Mouse (Mus musculus) midbrain, embryonic 11.5 days (tissue): ENCODE measurements around the gene Ncl. TPM values are rescaled to one million over a fixed set of nuclear protein-coding genes. Genes with fewer than 3 reads are reported as not detected.

Experiments used
- ATAC-seq: fragments of 200-750 bp; cut with Nextera tagmentation; 2 replicates; pipeline ENCODE4 v1.8.0; 2017; ENCODE audit warnings: moderate TSS enrichment, moderate library complexity; ENCODE audit not compliant: low FRiP score
- DNase-seq: peaks from one replicate; pipeline ENCODE4 v3.0.0; 2015; ENCODE audit warnings: low spot score; ENCODE audit errors: missing footprints
- H3K27ac ChIP-seq: fragments of 300-500 bp; sonication (generic); 2 replicates; pipeline ENCODE4 v1.5.1; 2014; ENCODE audit warnings: low read depth, low read length
- H3K27me3 ChIP-seq: fragments of 300-500 bp; sonication (generic); 2 replicates; pipeline ENCODE4 v1.6.1; 2014; ENCODE audit warnings: mild to moderate bottlenecking, low read length, moderate library complexity, mixed read lengths; ENCODE audit not compliant: control insufficient read depth, insufficient read depth
- H3K36me3 ChIP-seq: fragments of 300-500 bp; sonication (generic); 2 replicates; pipeline ENCODE4 v1.6.1; 2014; ENCODE audit warnings: mild to moderate bottlenecking, low read length, moderate library complexity, mixed read lengths; ENCODE audit not compliant: control insufficient read depth, insufficient read depth
- H3K4me1 ChIP-seq: fragments of 300-500 bp; sonication (generic); 2 replicates; pipeline ENCODE4 v1.6.1; 2014; ENCODE audit warnings: low read length; ENCODE audit not compliant: control insufficient read depth, insufficient read depth
- H3K4me2 ChIP-seq: fragments of 300-500 bp; sonication (generic); 2 replicates; pipeline ENCODE4 v1.6.1; 2014; ENCODE audit warnings: mild to moderate bottlenecking, moderate library complexity
- H3K4me3 ChIP-seq: fragments of 300-500 bp; sonication (generic); 2 replicates; pipeline ENCODE4 v1.5.1; 2014; ENCODE audit warnings: low read depth, low read length
- H3K9ac ChIP-seq: fragments of 300-500 bp; sonication (generic); 2 replicates; pipeline ENCODE4 v1.6.1; 2014; ENCODE audit warnings: low read length
- H3K9me3 ChIP-seq: fragments of 300-500 bp; sonication (generic); 2 replicates; pipeline ENCODE4 v1.6.1; 2016; ENCODE audit warnings: low read length; ENCODE audit not compliant: control insufficient read depth
- WGBS: fragments of 180-500 bp; shearing (Covaris S2); extraction: QIAGEN DNeasy Blood & Tissue Kit; methylation state at CpG from one replicate; pipeline ENCODE4 v1.1.7; 2014; 5-methylcytosine and 5-hydroxymethylcytosine counted together
- polyA plus RNA-seq: library from polyadenylated mRNA; unstranded; fragments of >200 nt; fragmentation: Nextera tagmentation; extraction: Ambion mirVana; gene quantifications from 2 replicates; pipeline ENCODE4 v1.2.1, GENCODE M21; 2014

Gene Ncl
- polyA plus RNA-seq, 1 experiment from 2014 or later, result 339 TPM

DNA sequence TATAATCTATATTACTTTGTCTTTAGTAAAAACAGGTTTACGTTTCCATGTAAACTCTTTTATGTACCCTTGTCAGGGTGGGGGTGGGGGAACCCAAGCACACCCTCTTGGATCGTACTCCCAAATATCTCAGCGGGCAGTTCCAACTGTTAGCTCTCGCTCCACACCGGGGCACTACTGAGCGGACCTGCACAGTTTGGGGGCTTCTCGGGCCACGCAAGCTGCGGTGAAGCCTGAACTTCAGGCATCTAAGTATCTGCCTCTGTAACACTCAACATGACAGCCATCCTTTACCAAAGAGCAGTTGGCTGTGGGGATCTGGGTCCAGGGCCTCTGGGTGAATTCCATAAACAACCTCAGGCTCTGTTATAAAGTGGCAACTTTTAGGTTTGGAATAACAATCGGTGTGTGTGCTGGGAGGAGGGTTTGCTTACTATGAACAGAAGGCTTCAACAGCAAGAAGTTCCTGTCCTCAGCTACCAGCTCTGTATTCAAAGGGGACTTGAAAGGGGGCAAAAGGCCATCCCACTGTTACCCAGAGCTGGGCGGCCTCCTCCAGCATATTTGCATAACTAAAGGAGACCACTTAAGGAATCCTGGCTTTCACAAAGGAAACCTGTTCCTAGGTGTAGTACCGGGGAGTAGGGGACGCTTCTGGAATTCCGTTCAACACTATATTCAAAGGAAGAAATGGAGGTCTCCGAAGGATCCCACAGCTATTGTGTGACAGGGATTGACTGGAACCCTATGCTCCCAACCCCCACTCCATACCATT is 48.5 kb downstream of the Ncl start:
- 14% methylated on average over 15 of the region's 15 CpGs for WGBS
- Histone ChIP-seq H3K27me3 (no peaks in the 10 kb centered on the region), H3K36me3 (no peaks in the 10 kb centered on the region), H3K9me3 (no peaks in the 10 kb centered on the region), H3K4me2 (peak overlapping the region; percentile 26), H3K27ac (no peak overlapping the region), H3K4me1 (peaks cover 12% of the 10 kb centered on the region), H3K9ac (peak overlapping the region; percentile 24), H3K4me3 (no peak overlapping the region)
- ATAC-seq (peak; percentile 47), DNase-seq (peak; percentile 91)

DNA sequence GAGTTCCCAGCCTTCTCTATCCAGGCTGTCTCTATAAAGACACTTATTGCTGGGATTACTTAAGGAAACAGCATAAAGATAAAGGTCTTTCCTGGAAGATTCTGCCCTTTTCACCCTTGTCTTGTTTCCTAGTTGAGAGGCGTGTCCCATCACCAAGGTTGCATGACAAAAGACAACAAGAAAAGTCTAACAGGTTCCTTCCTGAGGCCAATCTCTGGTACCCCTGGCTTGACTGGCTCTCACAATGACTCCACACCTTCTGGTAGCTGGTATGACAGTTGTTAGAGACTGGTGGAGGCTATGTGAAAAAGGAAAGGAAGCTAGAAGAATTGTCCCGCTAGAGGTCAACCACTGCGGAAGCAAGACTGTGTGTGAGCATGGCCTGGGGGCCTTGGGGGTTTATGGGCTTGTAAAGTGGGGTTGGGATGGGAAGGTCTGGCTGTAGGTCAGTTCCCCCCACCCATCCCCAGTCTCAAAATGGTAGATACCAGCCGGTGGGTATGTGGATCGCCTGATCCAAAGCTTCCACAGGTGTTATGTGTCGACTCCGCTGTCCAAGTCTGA is 49.8 kb downstream of the Ncl start:
- no peak overlapping the region for H3K4me2 ChIP-seq
- WGBS, result 92% methylated on average over 7 of the region's 7 CpGs
- peaks cover 12% of the 10 kb centered on the region for H3K4me1 ChIP-seq
- no peak overlapping the region for H3K27ac ChIP-seq
- no peaks in the 10 kb centered on the region for H3K36me3 ChIP-seq
- peaks cover 8% of the 10 kb centered on the region for H3K27me3 ChIP-seq
- H3K9me3 ChIP-seq, result no peaks in the 10 kb centered on the region
- H3K9ac ChIP-seq, result no peak overlapping the region
- DNase-seq (no peak), ATAC-seq (no peak)
- H3K4me3 ChIP-seq, result no peak overlapping the region

DNA sequence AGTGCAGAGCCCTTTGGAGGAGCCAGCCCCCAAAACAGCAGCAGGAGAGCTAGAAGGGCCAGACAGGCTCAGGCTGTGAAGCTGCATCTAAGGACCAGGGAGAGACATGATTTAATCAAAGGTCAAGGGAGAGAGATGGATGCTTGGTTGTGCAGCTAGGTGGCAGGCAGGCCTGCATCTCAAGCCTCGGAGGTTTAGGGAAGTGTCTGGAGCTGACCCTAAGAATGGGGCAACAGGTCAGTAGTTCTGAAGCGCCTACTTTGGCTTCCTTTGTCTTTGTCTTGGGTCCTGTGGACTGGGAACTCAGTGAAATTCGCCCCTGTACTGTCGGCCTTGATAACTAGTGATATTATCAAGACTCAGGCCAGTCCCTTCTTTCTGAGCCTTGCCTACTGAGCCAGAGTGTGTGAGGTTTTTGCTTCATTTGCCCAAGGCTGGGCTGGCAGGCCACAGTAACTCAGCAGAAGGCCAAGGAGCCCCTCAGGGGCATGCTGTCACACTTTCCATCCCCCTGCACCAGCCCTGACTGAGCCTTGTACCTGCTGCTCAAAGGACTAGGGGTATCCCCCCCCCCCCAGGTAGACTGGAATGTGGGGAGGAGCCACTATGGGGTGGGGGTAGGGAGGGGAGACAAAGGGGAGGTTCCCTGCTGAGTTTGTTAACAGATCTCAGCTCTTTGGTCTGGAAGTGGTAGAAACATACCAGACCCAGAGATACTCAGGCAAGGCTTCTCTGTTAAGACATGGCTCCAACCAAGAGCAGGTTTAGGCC is 51.1 kb downstream of the Ncl start:
- Histone ChIP-seq H3K9me3 (no peaks in the 10 kb centered on the region), H3K27me3 (peaks cover 21% of the 10 kb centered on the region), H3K9ac (no peak overlapping the region), H3K4me1 (peaks cover 18% of the 10 kb centered on the region), H3K4me3 (no peak overlapping the region), H3K4me2 (no peak overlapping the region), H3K36me3 (no peaks in the 10 kb centered on the region), H3K27ac (no peak overlapping the region)
- ATAC-seq (no peak), DNase-seq (no peak)
- 28% methylated on average over 4 of the region's 4 CpGs for WGBS

DNA sequence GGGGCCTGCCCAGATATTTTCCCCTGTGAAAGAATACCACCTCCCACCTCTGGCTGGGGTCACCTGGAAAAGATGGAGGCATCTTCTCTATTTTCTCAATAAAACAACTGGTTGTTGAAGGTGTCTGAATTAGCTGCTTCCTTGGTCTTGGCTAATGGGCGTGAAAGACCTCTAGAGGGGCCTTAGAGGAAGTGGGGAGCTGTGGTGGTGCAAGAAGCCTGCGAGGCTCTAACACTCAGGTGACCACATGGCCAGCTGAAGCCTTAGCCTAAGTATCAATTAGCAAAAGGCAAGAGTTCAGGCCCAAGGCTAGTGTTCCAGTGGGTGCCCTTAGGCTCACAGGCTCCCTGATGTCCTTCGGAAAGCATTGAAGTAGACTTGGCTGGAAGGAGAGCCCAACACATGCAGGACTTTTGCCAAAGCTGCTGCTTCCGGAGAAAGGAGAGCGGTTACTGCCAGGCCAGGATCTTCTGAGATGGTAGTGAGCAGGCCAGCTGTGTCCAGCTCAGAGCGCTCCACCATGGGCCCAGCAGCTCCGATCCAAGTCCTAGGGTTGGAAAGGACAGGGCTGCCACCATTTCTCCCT is 51.9 kb downstream of the Ncl start:
- Histone ChIP-seq H3K27ac (no peak overlapping the region), H3K9me3 (no peaks in the 10 kb centered on the region), H3K4me3 (no peak overlapping the region), H3K4me2 (no peak overlapping the region), H3K9ac (no peak overlapping the region), H3K36me3 (no peaks in the 10 kb centered on the region), H3K4me1 (peaks cover 21% of the 10 kb centered on the region), H3K27me3 (peaks cover 29% of the 10 kb centered on the region)
- 89% methylated on average over 7 of the region's 7 CpGs for WGBS
- DNase-seq (peak; percentile 23), ATAC-seq (no peak)

DNA sequence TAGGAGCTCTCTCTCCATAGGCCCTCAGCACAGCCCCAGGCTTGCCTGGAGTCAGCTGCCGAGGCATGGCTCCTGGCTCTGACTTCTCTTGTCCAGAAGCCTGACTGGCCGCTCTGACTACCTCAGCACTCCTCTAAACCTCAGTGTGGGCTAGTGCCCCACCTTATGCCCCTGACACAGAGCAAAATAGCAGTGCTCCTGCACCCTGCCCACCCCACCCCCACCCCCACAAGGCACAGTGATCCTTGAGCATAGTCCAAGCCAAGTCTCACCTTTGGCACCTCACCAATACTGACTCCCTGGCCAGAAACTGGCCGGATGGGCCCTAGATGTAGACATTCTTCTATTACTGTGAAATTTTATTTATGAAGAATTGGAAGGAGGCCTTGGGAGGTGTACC is 52.5 kb downstream of the Ncl start:
- Histone ChIP-seq H3K4me3 (no peak overlapping the region), H3K4me1 (peaks cover 21% of the 10 kb centered on the region), H3K36me3 (no peaks in the 10 kb centered on the region), H3K9ac (no peak overlapping the region), H3K9me3 (no peaks in the 10 kb centered on the region), H3K4me2 (no peak overlapping the region), H3K27ac (no peak overlapping the region), H3K27me3 (peaks cover 33% of the 10 kb centered on the region)
- WGBS, result 91% methylated on average over 3 of the region's 3 CpGs
- ATAC-seq, result no peak
- no peak for DNase-seq

DNA sequence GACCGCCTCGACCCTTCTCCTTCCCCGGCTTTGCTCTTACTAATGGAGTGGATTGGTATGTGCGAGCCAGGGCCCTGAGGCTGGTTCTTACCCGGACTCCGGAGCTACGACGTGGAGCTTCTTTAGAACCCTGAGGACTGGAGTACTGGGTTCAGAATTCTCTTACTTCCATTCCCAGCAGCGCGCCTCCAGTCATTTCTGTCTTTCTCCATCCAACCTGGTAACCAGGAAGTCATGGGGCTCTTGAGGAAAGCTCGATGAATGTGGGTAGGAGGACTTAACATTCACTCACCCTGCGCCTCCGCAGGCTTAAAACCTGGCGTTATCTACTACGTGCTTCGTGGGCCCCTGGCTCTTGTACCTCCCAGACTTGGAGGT is 55.3 kb downstream of the Ncl start:
- H3K9me3 ChIP-seq, result no peaks in the 10 kb centered on the region
- DNase-seq, result no peak
- H3K27ac ChIP-seq, result no peak overlapping the region
- peaks cover 12% of the 10 kb centered on the region for H3K4me1 ChIP-seq
- no peaks in the 10 kb centered on the region for H3K36me3 ChIP-seq
- WGBS, result 2% methylated on average over 16 of the region's 16 CpGs
- peak overlapping the region; percentile 98 for H3K4me2 ChIP-seq
- H3K9ac ChIP-seq, result peak overlapping the region; percentile 57
- ATAC-seq, result no peak
- H3K4me3 ChIP-seq, result peak overlapping the region; percentile 53
- peaks cover 36% of the 10 kb centered on the region for H3K27me3 ChIP-seq

DNA sequence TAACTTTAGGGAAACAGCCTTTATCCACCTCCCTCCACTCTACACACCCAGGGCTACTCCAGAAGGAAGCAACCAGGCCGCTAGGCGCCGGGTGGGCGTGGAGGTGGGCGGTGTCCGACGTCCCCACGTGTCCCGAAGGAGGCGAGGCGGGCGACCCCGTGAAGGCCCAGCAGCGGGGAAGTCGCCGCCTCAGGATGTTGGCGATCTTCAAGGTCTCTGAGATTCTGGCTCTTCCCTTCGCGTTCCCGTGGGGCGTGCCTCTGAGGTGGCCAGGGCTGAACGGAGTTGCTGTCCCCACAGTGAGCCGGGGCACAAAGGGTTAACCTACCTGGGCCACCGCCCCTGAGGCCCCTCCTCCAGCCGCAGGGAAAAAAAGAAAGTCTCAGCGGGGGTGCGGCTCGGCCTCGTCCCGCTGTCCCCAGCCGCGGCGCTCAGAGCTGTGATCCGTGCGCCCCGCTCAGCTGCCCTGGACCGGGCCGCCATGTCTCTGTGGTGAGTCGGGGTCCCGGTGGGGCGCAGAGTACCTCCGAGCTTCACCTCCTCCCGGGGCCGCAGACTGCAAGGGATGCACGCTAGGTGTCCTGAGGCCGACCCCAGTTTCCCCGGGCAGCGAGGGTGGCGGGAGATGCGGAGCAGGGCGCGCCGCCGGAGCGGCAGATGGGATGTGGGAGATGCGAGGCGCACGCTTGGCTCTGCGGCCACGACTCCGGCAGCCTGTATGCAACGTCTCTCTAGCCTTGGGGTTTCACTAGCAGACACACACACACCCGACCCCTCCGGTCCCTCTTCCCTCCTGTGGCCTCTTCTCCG is 55.9 kb downstream of the Ncl start:
- peaks cover 12% of the 10 kb centered on the region for H3K4me1 ChIP-seq
- H3K27me3 ChIP-seq, result peaks cover 36% of the 10 kb centered on the region
- H3K9me3 ChIP-seq, result no peaks in the 10 kb centered on the region
- WGBS, result 1% methylated on average over 62 of the region's 65 CpGs
- DNase-seq (peak; percentile 97), ATAC-seq (peak; percentile 79)
- H3K9ac ChIP-seq, result peak overlapping the region; percentile 57
- H3K36me3 ChIP-seq, result no peaks in the 10 kb centered on the region
- H3K4me3 ChIP-seq, result peak overlapping the region; percentile 53
- H3K4me2 ChIP-seq, result peak overlapping the region; percentile 98
- no peak overlapping the region for H3K27ac ChIP-seq

DNA sequence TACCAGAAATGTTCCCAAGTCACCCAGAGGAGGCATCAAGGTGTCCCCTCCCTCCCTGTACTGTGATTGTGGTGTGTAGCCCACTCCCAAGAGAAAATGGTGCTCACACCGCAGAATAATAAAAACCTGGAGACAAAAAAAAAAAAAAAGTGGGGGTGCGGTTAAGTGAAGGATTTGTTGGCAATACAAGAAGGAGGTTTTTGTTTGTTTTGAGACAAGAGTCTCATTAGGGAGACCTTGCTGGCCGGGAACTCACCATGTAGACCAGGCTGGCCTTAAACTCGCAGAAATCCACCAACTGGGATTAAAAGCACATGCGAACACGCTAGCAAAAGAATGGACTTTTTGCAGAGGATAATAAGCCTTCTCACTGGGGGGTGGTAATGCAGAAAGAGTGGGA is 56.7 kb downstream of the Ncl start, which contains the start of gene B3gnt7:
Gene B3gnt7, plus strand, starts transcription at position 301 of the 400 bp plus-strand sequence.
- peaks cover 36% of the 10 kb centered on the region for H3K27me3 ChIP-seq
- ATAC-seq, result no peak
- peak within 1 kb of the TSS; percentile 98 for H3K4me2 ChIP-seq
- H3K9me3 ChIP-seq, result no peaks in the 10 kb centered on the region
- peaks cover 12% of the 10 kb centered on the region for H3K4me1 ChIP-seq
- peak within 1 kb of the TSS; percentile 57 for H3K9ac ChIP-seq
- DNase-seq, result no peak
- WGBS, result 21% methylated on average over 6 of the region's 6 CpGs
- no peaks in the 10 kb centered on the region for H3K36me3 ChIP-seq
- H3K27ac ChIP-seq, result no peak within 1 kb of the TSS
- peak within 1 kb of the TSS; percentile 53 for H3K4me3 ChIP-seq
